Mouse (Mus musculus) midbrain, postnatal 0 days (tissue): Measurements from ENCODE around the gene Men1. TPM values are rescaled to one million over a fixed set of nuclear protein-coding genes. Genes with fewer than 3 reads are reported as not detected.

ENCODE experiments used
- ATAC-seq: fragments of 200-750 bp; cut with Nextera tagmentation; 2 replicates; pipeline ENCODE4 v1.8.0; 2017; ENCODE audit warnings: moderate number of reproducible peaks, mild to moderate bottlenecking, moderate TSS enrichment, moderate library complexity; ENCODE audit not compliant: low FRiP score
- DNase-seq: peaks from one replicate; pipeline ENCODE4 v3.0.0-alpha.2; 2015; ENCODE audit warnings: low spot score
- H3K27ac ChIP-seq: fragments of 300-500 bp; sonication (generic); 2 replicates; pipeline ENCODE4 v1.5.1; 2014; ENCODE audit warnings: low read depth, mild to moderate bottlenecking, low read length, mixed read lengths
- H3K27me3 ChIP-seq: fragments of 300-500 bp; sonication (generic); 2 replicates; pipeline ENCODE4 v1.6.1; 2014; ENCODE audit warnings: low read length, control low read depth, mixed read lengths; ENCODE audit not compliant: insufficient read depth
- H3K36me3 ChIP-seq: fragments of 300-500 bp; sonication (generic); 2 replicates; pipeline ENCODE4 v1.6.1; 2014; ENCODE audit warnings: low read length, control low read depth, mixed read lengths; ENCODE audit not compliant: insufficient read depth
- H3K4me1 ChIP-seq: fragments of 300-500 bp; sonication (generic); 2 replicates; pipeline ENCODE4 v1.6.1; 2014; ENCODE audit warnings: mild to moderate bottlenecking, control low read depth, antibody characterized with exemption, low read length, mixed read lengths; ENCODE audit not compliant: insufficient read depth
- H3K4me2 ChIP-seq: fragments of 300-500 bp; sonication (generic); 2 replicates; pipeline ENCODE4 v1.6.1; 2014; ENCODE audit warnings: low read depth, mild to moderate bottlenecking, low read length, mixed read lengths; ENCODE audit not compliant: poor library complexity, severe bottlenecking
- H3K4me3 ChIP-seq: fragments of 300-500 bp; sonication (generic); 2 replicates; pipeline ENCODE4 v1.5.1; 2014; ENCODE audit warnings: low read depth, mild to moderate bottlenecking, low read length, moderate library complexity
- H3K9ac ChIP-seq: fragments of 300-500 bp; sonication (generic); replicated peaks from 2 replicates; pipeline ENCODE4 v1.6.1; 2014; ENCODE audit warnings: mild to moderate bottlenecking, low read length, moderate library complexity, mixed read lengths; ENCODE audit not compliant: poor library complexity, severe bottlenecking
- H3K9me3 ChIP-seq: fragments of 300-500 bp; sonication (generic); 2 replicates; pipeline ENCODE4 v1.6.1; 2016; ENCODE audit warnings: low read length, control low read depth
- CTCF ChIP-seq: IDR thresholded peaks from 2 replicates; pipeline ENCODE4 v1.5.1; 2016; ENCODE audit warnings: antibody characterized with exemption, mild to moderate bottlenecking
- WGBS: fragments of 180-500 bp; shearing (Covaris S2); extraction: QIAGEN DNeasy Blood & Tissue Kit; methylation state at CpG from one replicate; pipeline ENCODE4 v1.1.7; 2014; 5-methylcytosine and 5-hydroxymethylcytosine counted together
- polyA plus RNA-seq: library from polyadenylated mRNA; unstranded; fragments of >200 nt; fragmentation: Nextera tagmentation; extraction: Ambion mirVana; gene quantifications from 2 replicates; pipeline ENCODE4 v1.2.1, GENCODE M21; 2015
- total RNA-seq: library from RNA; depleted of rRNA; stranded (reverse); fragments of >200 nt; gene quantifications from 2 replicates; pipeline ENCODE4 v1.2.3, GENCODE M21; 2014

The Men1 gene
- total and polyA plus RNA-seq, 2 experiments from 2014 or later = 56.8 to 85.6 TPM

GRCm38 (mm10) chr19:6333761-6334595 is 801 bp upstream of the Men1 start:
- H3K36me3 ChIP-seq = peaks cover 20% of the 10 kb centered on the region
- no peak overlapping the region for H3K9ac ChIP-seq
- no peak for TF ChIP-seq CTCF
- no peaks in the 10 kb centered on the region for H3K27me3 ChIP-seq
- H3K4me1 ChIP-seq = peaks cover 13% of the 10 kb centered on the region
- H3K4me3 ChIP-seq = peak overlapping the region; percentile 85; the same call in 1 of the 2 replicates
- 67% methylated on average over 9 of the region's 9 CpGs for WGBS
- H3K27ac ChIP-seq = peak overlapping the region; percentile 59
- H3K4me2 ChIP-seq = peak overlapping the region; percentile 10; the same call in 1 of the 2 replicates
- H3K9me3 ChIP-seq = no peaks in the 10 kb centered on the region
- 0 out of 2 replicates have a peak, but pooled peaks have one; percentile 2 for ATAC-seq
- DNase-seq = no peak

GRCm38 (mm10) chr19:6335458-6335827 is 664 bp downstream of the Men1 start:
- Histone ChIP-seq H3K27me3 (no peaks in the 10 kb centered on the region), H3K9me3 (no peaks in the 10 kb centered on the region), H3K9ac (peak overlapping the region; percentile 89), H3K36me3 (peaks cover 33% of the 10 kb centered on the region), H3K4me2 (peak overlapping the region; percentile 70), H3K27ac (peak overlapping the region; percentile 77), H3K4me1 (peaks cover 13% of the 10 kb centered on the region), H3K4me3 (peak overlapping the region; percentile 85)
- DNase-seq = no peak
- WGBS = 0% methylated on average over 25 of the region's 25 CpGs
- ATAC-seq = no peak
- peak; percentile 32 for TF ChIP-seq CTCF

- Histone ChIP-seq H3K4me1 (peaks cover 13% of the 10 kb centered on the region), H3K9me3 (no peaks in the 10 kb centered on the region), H3K36me3 (peaks cover 33% of the 10 kb centered on the region), H3K4me2 (peak overlapping the region; percentile 70), H3K27me3 (no peaks in the 10 kb centered on the region), H3K9ac (peak overlapping the region; percentile 89; the same call in 1 of the 2 replicates), H3K4me3 (peak overlapping the region; percentile 85; the same call in 1 of the 2 replicates), H3K27ac (no peak overlapping the region)
- WGBS = 90% methylated on average over 10 of the region's 10 CpGs
- ATAC-seq = no peak
- DNase-seq = no peak
- TF ChIP-seq CTCF = no peak
Measured at GRCm38 (mm10) chr19:6336920-6337319, 2.1 kb downstream of the Men1 start.

GRCm38 (mm10) chr19:6338171-6338570 is 3.4 kb downstream of the Men1 start:
- Histone ChIP-seq H3K9ac (no peak overlapping the region; the same call in 1 of the 2 replicates), H3K4me3 (no peak overlapping the region), H3K4me1 (peaks cover 13% of the 10 kb centered on the region), H3K36me3 (peaks cover 37% of the 10 kb centered on the region), H3K27ac (no peak overlapping the region), H3K4me2 (no peak overlapping the region), H3K9me3 (no peaks in the 10 kb centered on the region), H3K27me3 (no peaks in the 10 kb centered on the region)
- no peak for DNase-seq
- ATAC-seq = no peak
- 94% methylated on average over 7 of the region's 7 CpGs for WGBS
- TF ChIP-seq CTCF = no peak

- H3K4me1 ChIP-seq = peaks cover 13% of the 10 kb centered on the region
- H3K9ac ChIP-seq = no peak overlapping the region
- DNase-seq = no peak
Measured at GRCm38 (mm10) chr19:6338716-6339115, 3.9 kb downstream of the Men1 start.

GRCm38 (mm10) chr19:6339191-6339590 is 4.4 kb downstream of the Men1 start:
- no peak overlapping the region for H3K9ac ChIP-seq
- DNase-seq = no peak
- peaks cover 13% of the 10 kb centered on the region for H3K4me1 ChIP-seq
- peaks cover 45% of the 10 kb centered on the region for H3K36me3 ChIP-seq
- no peak overlapping the region for H3K4me3 ChIP-seq
- no peak for TF ChIP-seq CTCF
- no peak overlapping the region for H3K4me2 ChIP-seq
- ATAC-seq = no peak
- no peaks in the 10 kb centered on the region for H3K9me3 ChIP-seq
- H3K27me3 ChIP-seq = no peaks in the 10 kb centered on the region
- no peak overlapping the region for H3K27ac ChIP-seq
- WGBS = 95% methylated on average over 6 of the region's 6 CpGs

More at GRCm38 (mm10) chr19:6338716-6339115, 3.9 kb downstream of the Men1 start:
- H3K9me3 ChIP-seq = no peaks in the 10 kb centered on the region
- no peak overlapping the region for H3K4me2 ChIP-seq
- no peak for TF ChIP-seq CTCF
- ATAC-seq = no peak
- H3K27ac ChIP-seq = no peak overlapping the region
- H3K36me3 ChIP-seq = peaks cover 41% of the 10 kb centered on the region
- no peaks in the 10 kb centered on the region for H3K27me3 ChIP-seq
- no peak overlapping the region for H3K4me3 ChIP-seq
- 97% methylated on average over 11 of the region's 11 CpGs for WGBS
